Mouse (Mus musculus) NIH3T3 (cell line): ENCODE measurements around the gene Pfkfb3.
A peak's percentile ranks its signal among the peaks of the same experiment; 100 is the strongest.

Experiments used
- DNase-seq: peaks from one replicate; pipeline ENCODE4 v3.0.0-alpha.2; 2012; ENCODE audit warnings: low read depth

Gene Pfkfb3

GRCm38 (mm10) chr2:11428621-11429020 lies 125.3 kb downstream of the Pfkfb3 start:
- no peak for DNase-seq

GRCm38 (mm10) chr2:11427596-11427995 lies 126.3 kb downstream of the Pfkfb3 start:
- DNase-seq, result no peak

- DNase-seq, result no peak
Measured at GRCm38 (mm10) chr2:11426379-11426778, 127.5 kb downstream of the Pfkfb3 start.

- DNase-seq, result peak; percentile 22
Measured at GRCm38 (mm10) chr2:11425421-11426131, 128.3 kb downstream of the Pfkfb3 start.

DNA sequence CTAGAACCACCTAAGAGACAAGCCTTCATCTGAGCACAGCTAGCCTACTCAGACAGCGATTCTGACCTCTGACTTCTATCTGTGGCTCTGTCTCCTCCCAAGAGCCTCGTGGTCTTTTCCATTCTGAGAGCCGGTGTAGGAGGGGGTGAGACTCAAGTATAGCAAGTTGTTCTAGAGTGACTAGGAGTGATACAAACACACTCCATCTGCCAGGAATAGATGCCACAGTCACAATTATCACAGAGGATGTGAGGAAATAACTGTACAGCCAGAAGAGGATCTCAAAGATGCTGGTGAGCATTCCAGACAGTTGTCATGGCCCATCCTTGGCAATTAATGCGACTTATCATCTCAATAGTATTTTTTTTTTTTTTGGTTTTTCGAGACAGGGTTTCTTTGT lies 129.6 kb downstream of the Pfkfb3 start:
- no peak for DNase-seq

GRCm38 (mm10) chr2:11423421-11423820 lies 130.5 kb downstream of the Pfkfb3 start:
- DNase-seq, result no peak

DNA sequence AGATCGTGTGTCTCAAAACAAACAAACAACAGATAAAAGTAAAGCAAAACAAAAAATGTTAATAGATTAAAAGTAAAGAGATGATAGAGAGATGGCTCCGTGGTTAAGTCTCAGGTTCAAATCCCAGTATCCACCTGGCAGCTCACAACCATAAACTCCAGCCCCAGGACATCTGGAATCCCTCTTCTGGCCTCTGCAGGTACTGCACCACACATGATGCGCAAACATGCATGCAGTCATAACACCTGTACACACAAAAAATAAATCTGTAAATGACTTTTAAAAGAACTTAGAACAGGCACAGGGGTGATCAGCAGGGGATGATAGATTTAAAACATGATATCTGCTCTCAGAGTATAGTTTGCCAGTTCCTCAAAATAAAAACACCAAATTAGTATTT lies 131.5 kb downstream of the Pfkfb3 start:
- DNase-seq, result peak; percentile 16
